Mouse (Mus musculus) bone marrow, adult 2 months (tissue): ENCODE measurements around the gene Mcam.

Source experiments
- CTCF ChIP-seq: fragments of 200-500 bp; IDR thresholded peaks from 2 replicates; pipeline ENCODE4 v1.5.1; 2011; ENCODE audit warnings: low read length, control low read depth; ENCODE audit not compliant: control insufficient read depth, insufficient read depth
- POLR2A ChIP-seq: fragments of 200-500 bp; IDR thresholded peaks from 2 replicates; pipeline ENCODE4 v1.6.1; 2011; ENCODE audit warnings: low read depth, mild to moderate bottlenecking, control low read depth, low read length, borderline replicate concordance; ENCODE audit not compliant: control insufficient read depth

DNA sequence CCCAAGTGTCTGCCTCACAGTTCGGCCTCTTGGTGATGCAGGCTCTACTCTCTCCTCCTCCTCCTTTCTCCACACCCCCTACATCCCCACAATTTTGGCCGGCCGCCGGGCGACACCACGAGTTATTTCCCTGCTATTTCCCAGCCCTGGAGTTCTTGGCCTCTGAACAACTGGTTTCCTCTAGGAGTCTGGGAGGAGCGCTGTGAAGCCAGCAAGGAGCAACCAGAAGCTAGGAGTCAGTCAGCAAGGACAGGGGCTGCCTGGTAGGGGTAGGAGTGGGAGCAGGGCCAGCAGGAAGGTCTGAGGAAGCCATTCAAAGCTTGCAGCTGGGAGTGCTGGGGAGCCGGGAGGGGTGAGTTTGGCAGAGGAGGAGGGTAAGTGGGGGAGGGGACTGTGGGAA lies 27.2 kb upstream of the Mcam start, which contains the start of gene C1qtnf5:
- TF ChIP-seq CTCF (no peak), POLR2A (no peak)
